Mouse (Mus musculus) 3T3-L1 (cell line): ENCODE results near the gene Cyb561d2.

ENCODE experiments used
- DNase-seq: peaks from one replicate; pipeline ENCODE4 v3.0.0-alpha.2; 2015; ENCODE audit warnings: low read depth, low spot score

Cyb561d2 gene

GRCm38 (mm10) chr9:107550491-107551116 is 8.6 kb upstream of the Cyb561d2 start:
- DNase-seq: no peak

GRCm38 (mm10) chr9:107549297-107550074 is 7.5 kb upstream of the Cyb561d2 start:
- no peak for DNase-seq

GRCm38 (mm10) chr9:107548820-107549219 is 6.8 kb upstream of the Cyb561d2 start:
- no peak for DNase-seq

- no peak for DNase-seq
Observed at GRCm38 (mm10) chr9:107547957-107548356, 6.0 kb upstream of the Cyb561d2 start.

GRCm38 (mm10) chr9:107547026-107547425 is 5.0 kb upstream of the Cyb561d2 start, which contains the start of gene Zmynd10:
Zmynd10 (plus strand) TSS chr9:107547298.
- peak; percentile 93 for DNase-seq

GRCm38 (mm10) chr9:107545602-107546001 is 3.6 kb upstream of the Cyb561d2 start:
- peak; percentile 86 for DNase-seq

GRCm38 (mm10) chr9:107545199-107545598 is 3.2 kb upstream of the Cyb561d2 start:
- no peak for DNase-seq

- no peak for DNase-seq
Observed at GRCm38 (mm10) chr9:107544729-107545128, 2.7 kb upstream of the Cyb561d2 start.

- DNase-seq: no peak
Observed at GRCm38 (mm10) chr9:107544196-107544700, 2.3 kb upstream of the Cyb561d2 start.

- no peak for DNase-seq
Observed at GRCm38 (mm10) chr9:107543299-107543698, 1.3 kb upstream of the Cyb561d2 start.

- no peak for DNase-seq
Observed at GRCm38 (mm10) chr9:107542721-107543120, 728 bp upstream of the Cyb561d2 start.

GRCm38 (mm10) chr9:107542352-107542686 is 326 bp upstream of the Cyb561d2 start:
- no peak for DNase-seq

- no peak for DNase-seq
Observed at GRCm38 (mm10) chr9:107541005-107541404, 988 bp downstream of the Cyb561d2 start.

GRCm38 (mm10) chr9:107540420-107540819 is 1.6 kb downstream of the Cyb561d2 start:
- no peak for DNase-seq

- no peak for DNase-seq
Observed at GRCm38 (mm10) chr9:107539940-107540339, 2.1 kb downstream of the Cyb561d2 start.

- DNase-seq: no peak
Observed at GRCm38 (mm10) chr9:107538711-107539110, 3.3 kb downstream of the Cyb561d2 start.

- DNase-seq: no peak
Observed at GRCm38 (mm10) chr9:107538231-107538630, 3.8 kb downstream of the Cyb561d2 start.

- peak; percentile 39 for DNase-seq
Observed at GRCm38 (mm10) chr9:107534408-107535202, 7.4 kb downstream of the Cyb561d2 start.

- peak; percentile 98 for DNase-seq
Observed at GRCm38 (mm10) chr9:107533791-107534407, 8.1 kb downstream of the Cyb561d2 start, which contains the start of gene Tmem115. Tmem115 (plus strand) TSS chr9:107533945.

- DNase-seq: no peak
Observed at GRCm38 (mm10) chr9:107526198-107527026, 15.6 kb downstream of the Cyb561d2 start.

GRCm38 (mm10) chr9:107522400-107522711 is 19.6 kb downstream of the Cyb561d2 start:
- DNase-seq: no peak
